Mouse (Mus musculus) kidney, postnatal 4 days (tissue): ENCODE data around the gene Nfkb1.

ENCODE experiments used
- DNase-seq, 2 experiments: peaks; one replicate each; pipeline ENCODE4 v3.0.0; 2021; ENCODE audit warnings: mixed read lengths in 2 of 2

Nfkb1 gene

DNA sequence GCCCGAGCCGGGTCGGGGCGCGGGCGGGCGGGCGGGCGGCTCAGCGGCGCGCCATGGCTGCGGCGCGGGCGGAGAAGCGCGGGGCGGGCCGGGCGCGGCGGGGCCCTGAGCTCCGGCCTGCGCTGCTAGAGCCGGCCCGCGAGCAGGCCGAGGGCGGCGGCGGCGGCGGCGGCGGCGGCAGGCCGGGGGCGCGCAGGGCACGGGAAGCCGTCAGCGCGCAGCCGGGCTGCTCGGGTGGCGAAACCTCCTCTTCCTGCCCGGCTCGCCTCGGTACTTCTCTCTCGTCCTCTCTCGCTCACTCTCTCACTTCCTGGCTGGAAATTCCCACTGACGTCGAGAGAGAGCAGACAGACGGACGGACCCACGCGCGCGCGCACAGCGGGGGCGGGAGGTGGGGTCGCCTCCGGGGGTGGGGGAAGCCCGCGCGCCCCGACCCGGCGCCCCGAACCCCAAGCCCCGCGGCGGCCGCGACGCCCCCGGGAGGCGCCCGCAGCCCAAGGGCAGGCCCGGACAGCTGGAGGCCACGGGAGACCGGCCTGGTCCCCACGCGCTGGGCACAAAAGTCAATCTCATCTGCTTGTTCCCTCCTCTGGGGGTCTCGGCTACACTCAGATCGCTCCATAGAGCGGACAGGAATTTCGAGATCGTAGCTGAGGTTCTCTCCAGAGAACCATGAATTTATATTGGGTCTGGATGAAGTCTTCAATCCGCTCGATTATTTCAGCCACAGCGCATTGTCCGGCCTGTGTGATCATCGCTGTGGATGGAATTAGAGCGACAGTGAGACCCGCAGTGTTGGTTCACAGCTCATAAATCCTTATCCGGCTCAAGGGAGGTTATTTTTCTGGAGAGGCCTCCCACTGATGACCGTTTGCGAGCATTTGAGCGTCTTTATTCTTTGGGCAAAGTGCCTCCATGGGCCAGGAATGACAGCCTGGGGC is at the start of gene Nfkb1:
Nfkb1 (minus strand) TSS at position 357 of the 941 bp plus-strand sequence.
- peak; percentile 73 to 81 for DNase-seq

DNA sequence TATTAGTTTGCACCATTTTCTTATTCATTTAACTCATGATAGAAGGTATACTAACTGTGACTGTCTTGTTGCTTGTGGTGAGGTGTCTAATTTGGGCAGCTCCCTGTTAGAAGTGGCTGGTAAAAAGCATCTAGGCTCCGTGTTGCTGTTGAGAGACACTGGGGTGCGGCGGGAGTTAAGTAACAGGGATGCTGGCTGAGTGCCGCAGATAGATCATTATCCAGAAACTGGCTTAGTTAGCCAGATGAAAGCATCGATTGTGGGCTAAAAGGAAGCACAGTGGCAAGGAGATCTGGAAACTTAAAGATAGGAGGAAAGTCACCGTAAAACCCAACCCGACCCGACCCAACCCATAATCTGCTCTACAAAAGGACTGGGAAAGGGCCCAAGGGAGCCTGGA is 49.4 kb upstream of the Nfkb1 start:
- no peak for DNase-seq

GRCm38 (mm10) chr3:135734736-135735135 is 43.4 kb upstream of the Nfkb1 start:
- no peak for DNase-seq

GRCm38 (mm10) chr3:135732747-135733445 is 41.5 kb upstream of the Nfkb1 start:
- DNase-seq, result no peak

- DNase-seq, result peak; percentile 93 to 94
Measured at GRCm38 (mm10) chr3:135731292-135732047, 40.1 kb upstream of the Nfkb1 start.

DNA sequence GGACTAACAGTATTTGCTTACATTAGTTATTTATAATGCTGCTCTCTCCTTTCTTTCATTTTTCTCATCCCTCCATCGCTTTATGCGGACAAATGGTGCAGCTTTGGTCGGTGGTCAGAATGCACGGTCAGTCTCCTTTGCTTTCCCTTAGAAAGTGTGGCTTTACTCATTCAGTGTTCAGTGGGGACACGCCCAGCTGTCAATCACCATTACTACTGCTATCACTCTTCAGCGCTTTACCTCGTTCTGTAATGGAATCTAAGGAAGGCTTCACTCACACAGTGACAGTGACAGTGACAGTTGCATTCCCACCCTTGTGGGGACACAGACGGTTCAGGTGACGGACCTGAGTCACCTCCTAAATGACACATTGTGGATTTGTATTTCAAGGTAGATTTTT is 39.4 kb upstream of the Nfkb1 start:
- no peak for DNase-seq

DNA sequence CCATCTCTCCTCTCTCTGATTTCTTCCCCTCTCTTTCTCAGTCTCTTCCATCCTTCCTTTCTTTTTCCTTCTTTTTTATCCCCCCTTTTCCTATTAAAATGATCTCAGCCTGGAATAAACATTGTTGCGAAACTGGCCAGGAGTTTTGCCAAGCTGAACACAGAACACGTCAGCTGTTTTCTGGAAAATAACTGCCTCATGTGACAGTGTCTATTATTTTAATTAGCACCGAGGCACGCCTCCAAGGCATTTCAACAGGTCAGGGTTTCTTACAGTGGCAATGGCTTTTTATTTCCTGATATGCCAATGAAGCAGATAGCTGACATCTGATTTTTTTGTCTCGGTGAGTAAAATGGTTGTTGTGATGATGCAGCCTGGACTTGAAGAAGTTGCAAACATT is 38.2 kb upstream of the Nfkb1 start:
- DNase-seq, result peak; percentile 19 to 39

GRCm38 (mm10) chr3:135728900-135729299 is 37.6 kb upstream of the Nfkb1 start:
- DNase-seq, result no peak

DNA sequence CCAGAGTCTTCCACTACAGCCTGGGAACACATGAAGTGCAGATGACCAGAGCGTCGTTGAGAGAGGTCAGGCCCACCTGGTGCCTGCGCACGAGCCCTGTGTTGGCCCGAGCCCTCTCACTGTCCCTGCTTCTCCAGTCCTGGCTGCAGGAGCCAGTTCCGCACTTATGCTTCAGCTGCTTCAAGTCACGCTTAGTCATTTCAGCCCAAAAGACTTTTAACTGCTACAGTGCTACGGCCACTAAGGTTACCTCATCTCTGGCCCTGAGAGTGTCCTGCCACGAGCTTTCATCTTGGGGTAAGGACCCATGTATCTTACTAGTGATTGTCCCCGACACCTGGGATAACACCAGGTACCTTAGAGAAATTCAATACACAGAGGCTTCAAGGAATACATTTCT is 36.0 kb upstream of the Nfkb1 start:
- no peak for DNase-seq

GRCm38 (mm10) chr3:135726521-135727275 is 35.4 kb upstream of the Nfkb1 start:
- DNase-seq, result no peak

- no peak for DNase-seq
Measured at GRCm38 (mm10) chr3:135726023-135726422, 34.7 kb upstream of the Nfkb1 start.

DNA sequence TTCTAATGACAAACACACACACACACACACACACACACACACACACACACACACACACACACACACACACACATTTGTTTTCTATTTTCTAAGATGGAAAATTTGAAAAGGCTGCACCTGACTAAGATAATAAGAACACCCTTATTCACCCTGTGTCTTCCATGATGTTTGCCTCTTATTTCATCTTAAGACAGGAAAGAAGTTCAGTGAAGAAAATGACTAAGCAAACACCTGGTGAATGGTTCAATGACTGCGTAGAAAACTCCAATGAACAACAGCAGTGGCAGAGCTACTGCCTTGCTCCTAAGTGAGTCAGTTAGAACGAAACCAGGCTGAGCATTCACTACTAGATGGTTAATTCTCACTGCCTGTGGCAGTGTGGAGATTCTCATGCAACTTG is 30.8 kb upstream of the Nfkb1 start:
- no peak for DNase-seq

GRCm38 (mm10) chr3:135719969-135720368 is 28.6 kb upstream of the Nfkb1 start:
- no peak for DNase-seq

GRCm38 (mm10) chr3:135719179-135719532 is 27.8 kb upstream of the Nfkb1 start:
- no peak for DNase-seq

DNA sequence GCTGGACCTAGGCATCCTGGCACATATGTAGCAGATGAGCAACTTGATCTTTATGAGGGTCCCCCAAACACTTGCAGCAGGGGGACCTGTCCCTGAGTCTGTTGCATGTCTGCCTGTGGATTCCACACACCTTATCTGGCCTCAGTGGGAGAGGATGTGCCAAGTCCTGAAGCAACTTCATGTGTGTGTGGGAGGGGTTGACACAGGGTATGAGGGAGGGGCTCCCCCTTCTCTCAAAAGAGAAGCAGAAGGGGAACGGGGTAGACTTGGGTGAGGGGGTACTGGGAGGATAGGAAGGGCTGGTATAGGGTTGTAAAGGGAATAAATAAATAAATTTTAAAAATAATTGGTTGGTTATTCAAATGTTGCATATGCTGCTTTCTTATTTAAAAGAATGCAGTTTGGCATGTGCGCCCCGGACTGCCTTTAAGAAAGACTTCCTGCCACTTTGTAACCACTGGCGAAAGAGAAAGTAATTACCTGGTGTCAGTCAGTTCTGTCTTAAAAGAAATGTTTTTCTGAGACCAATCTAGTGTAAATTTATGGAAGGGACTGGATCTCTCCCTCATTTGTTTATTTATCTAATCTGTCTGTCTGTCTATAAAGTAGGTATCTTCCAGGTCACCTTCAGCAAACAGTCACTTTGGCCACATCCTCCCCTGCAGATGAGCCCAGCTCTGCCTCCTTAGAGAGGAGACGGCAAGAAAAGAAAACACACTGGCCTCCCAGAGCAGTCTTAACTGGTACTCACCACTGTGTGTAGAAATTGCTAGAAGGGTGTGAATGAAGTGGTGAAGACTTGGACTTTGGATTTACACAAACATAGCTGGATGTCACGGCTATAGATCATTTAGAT is 27.2 kb upstream of the Nfkb1 start:
- no peak for DNase-seq

GRCm38 (mm10) chr3:135713016-135713950 is 21.9 kb upstream of the Nfkb1 start:
- DNase-seq, result no peak

DNA sequence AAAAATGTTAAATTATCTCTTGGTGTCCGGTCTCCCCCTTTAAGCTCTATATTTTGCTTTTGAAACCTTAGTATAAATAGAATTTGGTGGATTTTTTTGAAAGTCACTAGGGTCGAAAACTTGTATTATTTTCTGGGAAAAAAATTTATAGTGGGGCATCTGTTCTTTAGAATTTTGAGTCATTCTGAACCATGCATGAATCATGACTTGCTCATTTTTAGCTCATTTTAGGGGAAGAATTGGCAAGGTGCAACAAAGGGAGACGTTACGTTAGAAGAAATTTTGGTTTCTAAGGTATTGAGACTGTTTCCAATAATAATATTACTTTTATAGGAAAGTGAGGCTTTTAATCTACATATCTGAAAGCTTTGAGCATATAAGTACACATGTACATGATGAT is 20.3 kb upstream of the Nfkb1 start:
- DNase-seq, result no peak

DNA sequence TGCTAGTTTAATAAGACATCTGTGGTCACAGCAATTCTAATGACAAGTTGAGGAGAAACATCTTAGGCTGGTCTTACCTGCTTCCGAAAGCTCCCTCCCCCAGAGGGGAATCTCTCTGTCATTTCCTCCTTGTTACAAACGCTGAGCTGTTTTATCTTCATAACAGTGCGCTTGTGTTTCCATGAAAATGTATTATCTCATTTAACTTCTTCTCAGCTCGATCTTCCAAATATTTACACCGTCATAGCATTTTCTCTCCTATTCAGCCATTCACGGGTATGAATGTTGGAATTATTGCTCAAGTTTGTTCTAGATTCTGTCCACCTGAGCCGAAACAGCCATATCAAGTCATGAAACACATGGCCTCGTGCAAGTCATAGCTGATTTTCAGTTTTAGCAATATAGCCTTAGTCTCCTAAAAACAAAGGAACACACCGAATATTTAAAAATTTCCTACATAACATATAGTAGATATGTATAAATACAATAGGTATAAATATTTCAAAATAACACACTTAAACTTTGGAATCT is 19.8 kb upstream of the Nfkb1 start:
- no peak for DNase-seq

DNA sequence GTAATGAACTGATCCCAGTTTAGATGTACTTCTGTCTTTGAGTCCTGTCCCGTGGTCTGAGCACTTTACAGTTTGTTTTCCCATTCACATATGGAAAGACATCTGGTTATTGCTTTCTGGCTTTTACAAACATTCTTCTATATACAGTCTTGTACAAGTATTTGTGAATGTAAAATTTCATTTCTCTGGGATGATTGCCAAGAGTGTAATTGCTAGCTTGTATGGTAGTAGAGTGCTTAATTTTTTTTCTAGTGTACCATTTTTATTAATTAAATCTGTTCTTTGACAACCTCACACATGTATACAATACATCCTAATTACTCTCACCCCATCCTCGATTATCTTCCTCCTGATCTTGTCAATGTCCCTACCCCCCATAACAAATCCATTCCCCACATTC is 12.0 kb upstream of the Nfkb1 start:
- DNase-seq, result no peak

GRCm38 (mm10) chr3:135702658-135703057 is 11.3 kb upstream of the Nfkb1 start:
- DNase-seq, result no peak
